Mouse (Mus musculus) layer of hippocampus, postnatal 36 days (tissue): ENCODE results near the gene Armc6. TPM values are rescaled to one million over a fixed set of nuclear protein-coding genes. Genes with fewer than 3 reads are reported as not detected.
"Not testable (repeated sequence)": the region's sequence is repeated elsewhere in the genome, so short reads cannot be mapped to it uniquely, and the experiment has no call there.

ENCODE experiments used
- DNase-seq, 2 experiments: peaks; one replicate each; pipeline ENCODE4 v3.0.0; 2022
- total RNA-seq, 2 experiments: library from RNA; stranded (reverse); gene quantifications; 2 replicates each; pipeline ENCODE4 v1.2.3; 2021

Gene Armc6
- total RNA-seq, 2 experiments from 2014 or later: 47.0 to 50.5 TPM

DNA sequence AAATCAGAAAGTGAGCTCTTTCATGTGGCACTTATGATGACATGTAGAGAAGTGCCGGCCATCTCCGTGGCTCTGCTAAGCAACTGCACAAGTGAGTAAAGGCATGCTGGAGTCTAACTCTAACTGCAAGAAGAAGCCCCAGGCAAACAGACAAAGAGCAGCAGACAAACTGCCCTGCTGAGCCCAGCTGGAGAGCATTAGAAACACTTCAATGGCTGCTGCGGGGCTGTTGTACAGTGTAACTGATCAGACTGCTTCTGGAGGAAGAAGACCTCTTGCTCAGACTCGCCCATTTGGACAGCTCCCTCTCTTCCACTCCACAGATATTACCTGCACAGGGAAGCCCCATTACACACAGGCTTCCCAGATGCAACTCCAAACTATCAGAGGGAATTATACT, 6.3 kb downstream of the Armc6 start:
- no peak for DNase-seq

DNA sequence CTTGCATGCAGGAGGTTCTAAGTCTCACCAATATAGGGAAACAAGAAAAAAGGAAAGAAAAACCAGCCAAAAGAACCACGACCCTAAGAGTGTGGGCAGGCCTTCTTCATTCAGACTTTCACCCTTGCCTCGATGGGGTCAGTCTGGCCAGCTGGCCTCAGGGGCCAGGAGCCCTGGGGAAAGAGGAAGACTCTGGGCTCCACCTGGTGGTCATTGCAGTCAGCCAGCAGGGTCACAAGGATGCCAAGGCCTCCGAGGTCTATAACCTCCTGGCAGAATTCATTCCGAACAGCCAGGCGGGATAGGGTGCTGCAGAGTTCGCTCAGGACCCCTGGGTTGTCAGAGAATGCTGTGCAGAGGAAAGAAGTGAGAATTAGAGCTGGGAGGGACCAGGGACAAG, 10.9 kb downstream of the Armc6 start:
- DNase-seq: no peak

DNA sequence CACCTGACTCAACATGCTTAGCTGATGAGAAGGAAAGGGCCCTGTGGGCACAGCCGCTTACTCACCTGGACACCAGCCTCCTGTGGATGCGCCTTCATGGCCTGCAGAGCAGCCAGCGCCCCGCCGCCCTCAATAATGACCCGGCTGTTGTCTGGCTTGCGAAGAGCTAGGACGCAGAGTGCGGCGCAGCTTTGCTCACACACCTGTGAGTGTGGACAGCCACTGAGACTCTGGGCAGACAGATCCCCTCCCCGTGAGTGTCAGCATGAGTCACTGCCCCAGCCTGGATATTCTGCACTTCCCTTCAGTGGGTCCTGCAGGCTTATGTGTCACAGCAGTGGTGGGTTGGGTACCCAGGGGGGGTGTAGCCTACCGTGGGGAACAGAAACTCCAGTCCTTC, 12.2 kb downstream of the Armc6 start:
- no peak for DNase-seq

DNA sequence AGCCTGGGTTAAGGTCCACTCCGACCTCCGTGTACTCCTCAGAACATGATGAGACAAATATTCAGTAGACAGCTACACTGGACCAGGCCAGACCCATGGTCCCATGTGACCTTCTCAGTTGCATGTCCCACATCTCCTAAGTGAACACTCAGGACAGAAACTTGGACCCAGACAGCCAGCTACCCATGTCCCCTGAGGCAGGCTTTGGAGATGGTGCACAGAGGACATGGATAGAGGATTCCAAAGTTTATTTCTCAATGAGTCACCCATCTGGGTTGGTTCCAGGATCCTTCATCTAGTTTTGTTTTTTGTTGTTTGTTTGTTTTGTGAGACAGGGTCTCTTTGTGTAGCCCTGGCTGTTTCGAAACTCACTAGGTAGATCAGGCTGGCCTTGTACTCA, 13.4 kb downstream of the Armc6 start:
- no peak for DNase-seq

DNA sequence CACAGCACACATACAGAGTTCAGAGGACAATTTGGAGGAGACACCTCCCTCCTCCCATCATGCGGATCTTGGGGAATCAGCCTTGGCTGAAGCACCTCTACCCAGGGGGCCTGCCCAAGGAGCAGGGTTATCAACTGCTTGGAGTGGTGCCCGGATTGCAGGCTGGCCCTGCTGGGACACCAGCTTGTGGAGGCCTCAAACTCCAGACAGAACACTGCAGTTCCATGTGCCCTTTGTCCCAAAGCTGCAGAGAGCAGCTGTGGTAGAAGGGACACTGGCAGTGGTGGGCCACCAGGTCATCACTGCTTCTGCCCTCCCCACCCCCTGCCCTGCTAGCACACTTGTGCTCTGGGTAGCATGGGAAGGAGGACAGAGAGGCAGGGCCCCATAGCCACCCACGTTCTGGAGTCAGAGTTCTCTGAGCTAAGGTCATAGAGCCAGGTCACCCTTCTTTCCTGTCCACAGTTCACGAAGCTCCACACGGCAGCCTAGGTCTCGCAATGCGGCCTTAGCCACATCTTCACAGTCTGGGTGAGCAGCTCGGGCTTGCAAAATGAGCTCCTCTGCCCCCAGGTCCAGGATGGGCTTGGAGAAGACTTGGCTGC, 13.9 kb downstream of the Armc6 start:
- DNase-seq: no peak

DNA sequence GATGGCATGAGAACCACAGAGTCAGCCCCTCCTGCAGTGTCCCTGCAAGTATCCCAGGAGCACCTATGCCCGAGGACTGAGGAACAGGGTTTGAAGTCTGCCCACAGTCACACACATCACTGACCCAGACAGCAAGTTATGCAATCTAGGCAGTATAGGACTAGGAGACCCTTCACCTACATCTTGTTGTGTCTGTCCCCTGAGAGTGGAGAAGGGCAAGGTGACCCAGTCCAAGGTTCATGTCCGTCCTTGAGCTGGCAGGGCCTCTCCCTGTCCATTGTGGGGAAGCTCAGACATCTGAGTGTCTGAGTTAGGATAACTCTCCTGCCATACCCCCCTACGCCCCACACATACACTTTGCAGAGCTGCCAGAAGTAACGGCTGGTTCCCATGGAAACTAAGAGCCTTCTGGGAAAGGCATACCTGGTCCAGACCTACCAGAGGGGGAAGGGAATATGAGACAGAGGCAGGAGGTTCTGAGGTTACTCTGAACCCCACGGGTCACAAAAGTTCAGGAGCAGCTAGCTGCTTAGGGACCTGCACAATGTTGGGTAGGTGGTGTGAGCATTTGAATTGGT, 15.1 kb downstream of the Armc6 start:
- no peak for DNase-seq

DNA sequence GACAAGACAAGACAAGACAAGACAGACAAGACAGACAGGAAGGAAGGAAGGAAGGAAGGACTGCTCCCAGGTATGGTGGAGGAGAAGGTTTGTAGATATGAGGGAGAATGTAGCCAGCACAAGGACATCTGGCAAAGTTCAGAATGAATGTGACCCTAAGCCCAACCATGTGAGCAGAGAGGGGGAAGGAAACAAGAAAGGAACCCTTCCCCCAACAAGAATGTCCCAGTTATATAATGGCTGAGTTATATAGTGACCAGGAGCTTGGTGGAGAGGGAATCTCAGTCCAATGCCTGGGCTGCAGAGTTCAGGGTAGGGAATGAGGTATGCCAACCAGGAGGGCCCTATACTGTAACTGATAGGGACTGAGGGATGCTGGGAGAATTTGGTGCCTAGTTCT, 16.8 kb downstream of the Armc6 start:
- DNase-seq: no peak

DNA sequence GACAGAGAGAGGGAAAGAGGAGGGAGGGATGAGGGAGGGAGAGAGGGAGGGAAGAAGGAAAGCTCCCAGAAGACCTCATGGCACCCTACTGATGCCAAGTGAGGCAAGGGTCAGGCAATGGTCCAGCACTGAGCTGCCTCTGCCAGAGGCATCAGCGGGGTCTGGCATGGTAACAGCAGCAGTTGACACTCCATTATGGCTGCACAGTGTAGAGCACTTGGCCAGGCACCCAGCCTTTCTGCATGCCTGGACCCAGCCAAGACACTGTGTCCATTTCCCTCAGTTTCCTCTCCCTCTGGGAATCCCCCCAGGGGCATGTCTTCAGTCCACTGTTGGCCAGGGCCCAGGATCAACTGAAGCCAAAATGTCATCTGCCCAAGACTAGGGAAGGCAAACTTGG, 17.7 kb downstream of the Armc6 start:
- DNase-seq: peak; percentile 71 to 82

DNA sequence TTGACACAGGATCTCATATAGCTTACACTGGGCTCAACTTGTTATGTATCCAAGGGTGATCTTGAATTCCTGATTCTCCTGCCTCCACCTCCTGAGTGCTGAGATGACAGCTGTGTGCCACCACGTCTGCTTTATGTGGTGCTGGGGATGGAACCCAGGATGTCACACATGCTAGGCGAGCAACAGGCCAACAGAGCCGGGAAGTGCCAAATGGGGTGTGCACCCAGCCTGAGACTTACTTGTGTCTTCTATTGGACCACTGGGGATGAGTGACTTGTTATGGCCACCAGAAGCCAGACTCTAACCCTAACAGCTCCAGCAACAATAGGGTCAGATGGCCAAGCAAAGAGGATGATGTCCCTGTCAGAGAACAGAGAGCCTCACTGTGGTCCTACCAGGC, 18.1 kb downstream of the Armc6 start:
- not testable (repeated sequence) for DNase-seq

DNA sequence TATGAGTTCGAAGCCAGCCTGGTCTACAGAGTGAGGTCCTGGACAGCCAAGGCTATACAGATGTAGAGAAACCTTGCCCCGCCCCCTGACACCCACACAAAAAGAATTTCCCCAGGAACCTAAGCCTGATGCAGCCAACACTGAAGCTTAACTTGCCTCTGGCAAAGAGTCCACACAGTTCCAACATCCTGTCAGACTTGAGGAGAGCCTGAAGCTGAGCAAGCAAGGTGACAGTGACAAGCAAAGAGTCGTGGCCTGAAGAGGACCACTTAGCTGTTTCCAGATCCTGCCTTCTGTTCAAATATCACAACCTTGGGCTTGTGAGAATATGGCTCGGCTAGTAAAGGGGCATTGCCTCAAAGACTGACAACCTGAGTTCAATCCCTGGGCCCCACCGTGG, 19.2 kb downstream of the Armc6 start:
- DNase-seq: no peak

DNA sequence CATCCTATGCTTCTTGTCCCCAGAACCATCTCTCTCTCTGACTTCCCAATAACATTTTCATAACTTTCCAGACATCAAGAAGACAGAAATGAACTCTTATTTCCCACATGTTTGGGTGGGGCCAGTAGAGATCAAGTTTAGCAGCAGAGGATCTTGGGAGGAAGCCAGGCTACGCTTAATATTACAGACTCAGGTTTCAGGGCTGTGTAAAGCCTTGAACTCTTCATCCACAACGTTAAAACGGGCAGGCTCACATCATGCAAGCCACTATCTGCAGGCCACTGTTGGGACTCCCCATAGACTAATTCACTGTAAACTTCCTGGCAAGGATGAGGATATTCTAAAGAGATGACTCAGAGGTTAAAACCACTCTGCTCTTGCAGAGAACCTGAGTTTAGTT, 19.9 kb downstream of the Armc6 start:
- no peak for DNase-seq

DNA sequence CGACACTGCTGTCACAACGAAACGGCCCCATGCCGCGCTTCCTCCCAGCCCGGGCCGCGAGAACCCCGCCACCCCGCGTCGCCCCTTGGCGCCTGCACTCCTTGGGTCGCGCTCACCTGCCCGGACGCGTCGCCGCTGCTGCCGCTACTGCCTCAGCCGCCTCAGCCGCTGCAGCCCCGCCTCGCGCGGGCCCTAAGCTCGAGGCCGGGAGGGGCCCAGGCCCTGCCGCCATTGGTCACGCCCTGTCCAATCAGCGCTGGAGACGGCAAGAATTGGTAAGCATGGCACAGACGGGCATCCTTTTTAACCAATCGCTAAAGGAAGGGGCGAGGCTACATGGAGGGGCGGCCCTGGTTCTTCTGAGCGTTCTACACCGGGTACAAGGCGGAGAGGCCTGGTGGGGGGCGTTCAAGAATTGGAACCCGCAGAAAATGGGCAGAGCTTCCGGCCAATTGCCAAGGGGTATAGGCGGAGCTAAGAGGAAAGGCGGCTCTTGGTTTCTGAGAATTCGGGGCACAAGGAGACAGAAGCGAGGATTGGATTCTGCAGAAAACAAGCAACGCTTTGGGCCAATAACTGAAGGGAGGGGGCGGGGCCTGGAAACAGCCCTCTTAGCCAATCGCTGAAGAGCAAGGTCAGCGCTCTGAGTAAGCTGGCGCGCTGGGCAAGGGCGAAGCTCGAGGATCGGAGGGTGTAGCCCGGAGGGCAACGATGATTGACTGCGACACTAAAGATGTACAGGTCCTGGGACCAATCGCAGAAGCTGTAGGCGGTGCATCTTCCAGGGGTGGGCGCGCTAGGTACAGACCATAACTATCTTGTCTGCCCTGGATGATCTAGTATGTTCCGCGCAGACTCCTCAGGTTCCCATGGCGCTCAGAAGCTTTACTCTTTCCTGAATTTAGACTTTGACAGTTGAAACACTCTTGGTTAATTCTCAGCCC, 21.9 kb downstream of the Armc6 start, which contains the start of gene Slc25a42:
Gene Slc25a42, minus strand, starts transcription at position 194 of the 944 bp plus-strand sequence.
- peak; percentile 99 for DNase-seq

DNA sequence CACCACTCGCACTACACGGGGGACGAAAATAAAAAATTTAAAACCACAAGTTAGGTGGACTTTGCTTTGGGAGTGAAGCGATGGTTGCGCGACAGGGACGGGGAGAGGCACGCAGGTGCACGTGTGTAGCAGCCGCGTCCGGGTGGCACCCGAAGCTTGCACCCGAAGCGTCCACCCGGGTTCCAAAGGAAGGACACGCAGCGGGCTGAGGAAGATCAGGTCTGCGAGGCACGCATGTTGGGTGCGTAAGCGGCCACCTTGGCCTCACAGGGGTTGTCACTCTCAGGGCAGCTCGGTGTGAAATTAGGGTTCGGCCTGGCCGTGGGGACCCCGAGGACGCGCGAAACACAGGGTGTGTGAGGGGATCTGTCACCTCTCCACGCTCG, 22.5 kb downstream of the Armc6 start:
- DNase-seq: no peak

DNA sequence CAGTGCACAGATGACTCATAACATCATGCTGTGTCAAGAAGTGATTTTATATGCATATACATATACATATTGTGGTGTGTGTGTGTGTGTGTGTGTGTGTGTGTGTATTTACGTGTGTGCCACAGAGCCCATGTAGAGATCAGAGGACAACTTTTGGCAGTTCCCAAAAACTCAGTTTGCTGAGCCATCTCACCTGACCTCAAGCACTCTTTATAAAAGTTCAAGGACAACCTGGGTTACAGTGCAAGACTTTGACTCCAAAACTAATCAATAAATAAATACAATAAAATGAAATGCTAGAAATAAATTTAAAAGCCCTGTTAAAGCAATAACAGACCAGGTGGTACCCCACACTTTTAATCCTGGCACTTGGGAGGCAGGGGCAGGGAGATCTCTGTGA, 23.0 kb downstream of the Armc6 start:
- DNase-seq: no peak

DNA sequence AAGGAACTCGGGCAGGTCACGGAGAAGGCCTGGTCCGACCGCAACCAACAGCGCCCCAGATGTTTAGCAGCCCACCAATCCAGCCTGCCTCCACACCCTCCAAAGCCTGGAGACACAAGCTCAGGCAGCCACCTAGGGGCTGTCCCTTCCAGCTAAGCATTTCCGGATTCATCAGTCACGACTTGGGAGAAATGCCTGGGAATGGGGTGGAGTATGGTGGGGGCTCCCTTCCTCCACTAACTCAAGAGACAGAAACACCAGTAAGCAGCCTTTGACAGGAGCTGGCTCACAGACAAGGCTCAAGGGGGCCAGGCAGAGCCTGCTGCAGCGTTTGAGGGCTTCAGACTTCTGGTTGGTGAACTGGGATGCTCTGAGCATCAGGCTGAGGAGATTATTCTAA, 23.7 kb downstream of the Armc6 start:
- DNase-seq: no peak

DNA sequence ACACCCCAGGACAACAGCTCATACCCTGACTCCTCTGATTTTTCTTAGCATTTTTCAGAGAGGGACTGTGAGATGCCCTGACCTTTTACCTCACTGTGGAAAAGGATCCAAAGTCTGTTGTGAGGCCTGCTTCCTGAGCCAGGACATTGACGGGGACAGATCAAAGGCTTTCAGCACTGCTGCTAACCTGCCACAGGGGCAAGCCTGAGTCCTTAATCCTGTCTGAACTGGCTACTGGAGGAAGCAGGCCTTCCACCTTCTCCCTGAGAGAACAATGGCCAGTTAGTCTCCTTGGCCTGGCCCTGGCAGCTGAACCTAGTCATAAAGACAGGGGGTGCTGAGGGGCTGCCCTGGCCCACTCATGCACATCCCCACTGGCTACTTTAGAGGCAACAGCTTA, 26.1 kb downstream of the Armc6 start:
- DNase-seq: no peak

DNA sequence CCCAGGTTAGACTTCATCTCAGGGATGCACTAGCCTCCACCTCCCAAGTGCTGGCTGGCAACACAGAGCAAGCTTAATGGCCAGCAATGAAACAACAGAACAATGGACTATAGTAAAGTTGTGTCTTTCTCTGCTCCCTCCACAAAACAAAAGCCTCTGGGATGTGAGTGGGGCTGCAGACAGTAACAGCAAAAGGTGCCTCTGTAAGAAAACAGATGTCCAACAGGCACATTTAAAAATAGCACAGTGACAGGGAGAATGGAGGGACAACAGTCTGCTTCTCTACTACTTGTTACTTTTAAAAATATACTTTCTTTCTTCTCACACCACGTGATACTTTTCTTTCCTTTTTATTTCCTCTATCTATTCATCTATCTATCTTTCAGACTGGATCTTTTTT, 29.5 kb downstream of the Armc6 start:
- no peak for DNase-seq

DNA sequence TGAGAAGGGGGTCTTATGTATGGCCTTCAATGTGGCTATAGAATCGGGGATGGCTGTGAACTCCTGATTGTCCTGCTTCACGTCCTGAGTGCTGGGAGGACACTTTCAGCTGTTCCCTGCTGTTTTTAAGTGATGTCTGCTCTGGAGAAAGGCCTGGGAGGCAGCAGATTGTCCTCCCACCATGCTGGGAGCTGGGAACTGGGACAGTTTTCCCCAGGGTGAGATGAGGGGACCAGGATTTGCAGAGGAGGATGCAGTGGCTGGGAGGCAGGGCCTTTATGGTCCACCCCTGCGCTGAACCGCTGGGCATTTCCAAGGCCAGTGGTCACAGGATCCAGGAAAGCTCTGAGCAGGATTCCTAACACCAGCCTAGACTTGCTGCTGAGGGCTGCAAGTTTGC, 31.2 kb downstream of the Armc6 start:
- DNase-seq: no peak

DNA sequence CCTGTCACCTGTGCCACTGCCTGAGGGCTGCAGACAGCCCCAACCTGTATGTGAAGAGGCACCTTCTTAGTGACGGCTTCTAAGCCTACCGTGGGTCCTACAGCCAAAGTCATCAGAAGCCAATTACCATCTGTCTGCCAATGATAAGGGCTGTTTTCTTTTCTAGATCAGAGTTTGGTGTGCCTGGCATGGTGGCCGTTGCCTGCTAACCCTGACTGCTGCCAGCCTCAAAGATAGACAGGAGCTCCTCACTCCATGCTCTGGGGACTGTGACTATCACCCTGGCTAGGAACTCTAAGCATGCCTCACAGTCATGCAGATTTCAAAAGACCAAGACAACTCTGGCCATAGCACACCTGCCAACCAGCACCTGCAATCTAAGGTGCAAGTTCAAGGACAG, 32.8 kb downstream of the Armc6 start:
- DNase-seq: no peak

DNA sequence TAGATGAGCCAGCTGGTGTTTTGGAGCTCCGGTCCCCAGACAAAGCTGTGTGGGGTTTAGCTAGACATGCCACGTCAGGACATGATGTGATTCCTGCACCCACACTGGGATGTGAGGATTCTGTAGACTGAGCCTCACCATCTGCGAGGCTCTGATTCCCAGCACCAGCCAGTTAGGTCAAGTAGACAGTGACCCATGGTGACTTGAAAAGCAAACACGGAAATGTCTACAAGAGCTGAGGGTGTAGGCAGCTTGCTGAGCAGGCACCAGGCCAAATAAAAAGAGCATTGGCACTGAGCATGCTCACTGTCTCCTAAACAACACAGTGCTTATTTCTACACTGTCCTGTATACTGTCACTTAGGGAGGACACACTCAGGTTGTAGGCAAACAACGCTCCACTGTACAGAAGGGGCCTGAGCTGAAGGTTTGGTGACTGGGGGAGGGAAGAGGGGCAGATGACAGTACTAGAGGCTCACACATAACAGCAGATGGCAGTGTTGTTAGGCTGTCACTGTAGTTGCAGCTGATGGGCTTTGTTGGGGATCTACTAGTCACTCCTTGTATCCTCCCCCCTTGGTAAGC, 34.1 kb downstream of the Armc6 start:
- DNase-seq: peak; percentile 65 to 68

DNA sequence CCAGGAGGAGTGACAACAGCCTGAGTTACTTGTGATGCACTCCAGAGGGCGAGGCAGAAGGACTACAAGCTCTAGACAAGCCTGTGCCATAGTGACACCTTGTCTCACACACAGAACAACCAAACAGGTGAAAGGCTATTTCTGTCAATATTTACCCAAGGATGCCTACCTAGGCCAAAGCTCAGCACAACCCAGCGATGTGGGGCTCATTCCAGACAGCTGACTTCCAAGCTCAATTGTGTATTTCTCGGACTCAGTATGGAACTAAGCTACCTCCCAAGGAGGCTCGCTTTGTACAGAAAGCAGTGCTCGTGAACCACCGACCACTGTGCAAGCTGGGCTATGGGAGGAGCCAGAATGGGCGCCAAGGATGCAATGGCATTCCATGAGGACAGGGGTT, 36.7 kb downstream of the Armc6 start:
- no peak for DNase-seq

DNA sequence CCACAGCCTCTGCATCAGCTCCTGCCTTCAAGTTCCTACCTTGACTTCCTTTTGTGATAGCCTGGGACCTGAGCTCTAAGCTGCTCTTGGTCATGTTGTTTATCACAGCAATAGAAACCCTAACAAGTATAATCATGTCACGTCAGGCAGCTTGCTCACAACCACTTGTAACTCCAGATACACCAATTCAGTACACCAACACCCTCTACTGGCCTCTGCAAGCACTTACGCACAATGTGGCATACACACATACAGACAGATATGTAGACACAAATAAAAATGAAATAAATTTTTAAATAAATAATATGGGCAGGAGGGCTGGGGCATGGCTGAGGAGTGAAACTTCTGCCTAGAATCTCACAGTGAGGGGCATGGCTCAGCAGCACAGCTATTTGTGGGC, 38.5 kb downstream of the Armc6 start:
- DNase-seq: no peak

DNA sequence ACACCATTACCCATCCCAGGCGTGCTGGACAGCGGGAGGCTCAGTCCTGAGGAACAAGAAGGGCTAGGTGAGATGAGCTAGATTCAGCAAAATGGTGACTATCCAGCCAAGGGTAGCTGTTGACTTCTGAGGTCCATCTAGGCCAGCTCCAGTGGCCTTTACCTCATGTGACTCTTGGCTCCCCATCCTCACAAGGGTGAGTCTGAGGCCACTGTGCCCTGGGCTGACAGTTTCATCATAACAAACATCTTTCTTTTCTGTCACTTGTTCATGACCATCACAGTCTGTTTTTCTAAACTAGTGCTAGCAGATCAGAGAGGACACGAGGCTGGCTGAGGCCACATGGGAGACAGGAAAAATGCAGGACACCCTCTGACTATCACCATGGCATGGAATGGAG, 40.1 kb downstream of the Armc6 start:
- no peak for DNase-seq
